Mouse (Mus musculus) kidney, adult 2 months (tissue): ENCODE measurements around the gene Tmem72. TPM values are rescaled to one million over a fixed set of nuclear protein-coding genes. Genes with fewer than 3 reads are reported as not detected.
A peak's percentile ranks its signal among the peaks of the same experiment; 100 is the strongest.

ENCODE experiments used
- DNase-seq: peaks from one replicate; pipeline ENCODE4 v3.0.0; 2021
- H3K27ac ChIP-seq: fragments of 200-500 bp; 2 replicates; pipeline ENCODE4 v1.5.1; 2012; ENCODE audit warnings: low read depth, low read length, control low read depth, inconsistent platforms; ENCODE audit not compliant: insufficient read depth
- H3K27me3 ChIP-seq: fragments of 200-500 bp; replicated peaks from 2 replicates; pipeline ENCODE4 v1.6.1; 2012; ENCODE audit warnings: mild to moderate bottlenecking, moderate library complexity, low read length, inconsistent platforms; ENCODE audit not compliant: control insufficient read depth, insufficient read depth
- H3K36me3 ChIP-seq: fragments of 200-500 bp; 2 replicates; pipeline ENCODE4 v1.6.1; 2012; ENCODE audit warnings: mild to moderate bottlenecking, moderate library complexity, low read length, inconsistent platforms; ENCODE audit not compliant: control insufficient read depth, insufficient read depth
- H3K4me1 ChIP-seq: fragments of 200-500 bp; 2 replicates; pipeline ENCODE4 v1.6.1; 2011; ENCODE audit warnings: low read length; ENCODE audit not compliant: control insufficient read depth, insufficient read depth
- H3K4me3 ChIP-seq: fragments of 200-500 bp; 2 replicates; pipeline ENCODE4 v1.5.1; 2011; ENCODE audit warnings: mild to moderate bottlenecking, low read depth, low read length, control low read depth; ENCODE audit not compliant: insufficient read depth
- CTCF ChIP-seq: fragments of 200-500 bp; conservative IDR thresholded peaks from 2 replicates; pipeline ENCODE4 v1.5.1; 2011; ENCODE audit warnings: low read depth, mild to moderate bottlenecking, control low read depth, low read length, moderate library complexity, mixed read lengths; ENCODE audit not compliant: insufficient read depth, insufficient read length
- POLR2A ChIP-seq: fragments of 200-500 bp; IDR thresholded peaks from one replicate; pipeline ENCODE4 v1.6.1; 2011; ENCODE audit warnings: low read depth, low read length, control low read depth
- WGBS: fragments of 180-500 bp; shearing (Covaris S2); methylation state at CpG from one replicate; pipeline ENCODE4 v1.1.7; 2018; 5-methylcytosine and 5-hydroxymethylcytosine counted together
- polyA plus RNA-seq: library from polyadenylated mRNA; depleted of rRNA; stranded (reverse); fragments of >200 nt; gene quantifications from 2 replicates; pipeline ENCODE4 v1.2.3, GENCODE M21; 2012; rRNA removed

Tmem72 gene
- polyA plus RNA-seq: 13.4 and 19.2 TPM in 2 replicates

DNA sequence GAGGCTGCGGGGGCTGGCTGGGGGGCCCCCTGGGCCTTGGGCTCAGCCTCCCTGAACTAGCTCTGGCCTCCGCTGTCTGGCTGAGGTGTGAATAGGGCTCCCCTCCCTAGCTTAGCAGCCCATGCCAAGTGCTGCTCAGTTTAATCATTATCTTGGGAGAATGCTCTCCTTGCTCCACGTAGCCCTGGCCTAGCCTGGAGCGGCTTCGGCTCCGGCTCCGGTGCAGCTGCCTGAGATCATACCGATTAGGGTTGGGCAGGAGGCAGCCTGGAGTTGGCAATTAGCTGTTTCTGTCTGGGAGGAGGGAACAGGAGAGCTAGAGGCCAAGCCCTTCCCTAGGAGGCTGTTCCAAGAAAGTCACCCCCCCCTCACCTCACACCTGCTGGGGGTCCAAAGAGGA lies at the start of gene Tmem72:
TSS of gene Tmem72 (minus strand) at position 248 of the 400 bp plus-strand sequence.
- peak; percentile 89 for DNase-seq
- peak within 1 kb of the TSS; percentile 95 for H3K27ac ChIP-seq
- 43% methylated on average over 8 of the region's 8 CpGs for WGBS

GRCm38 (mm10) chr6:116764524-116764923 lies 47.8 kb upstream of the Tmem72 start:
- no peak for DNase-seq
- Histone ChIP-seq H3K27ac (no peak overlapping the region), H3K36me3 (no peaks in the 10 kb centered on the region), H3K4me1 (peaks cover 8% of the 10 kb centered on the region; the same call in 1 of the 2 replicates), H3K27me3 (no peaks in the 10 kb centered on the region), H3K4me3 (no peak overlapping the region)
- WGBS: 92% methylated on average over 4 of the region's 4 CpGs
- TF ChIP-seq POLR2A: no peak
- TF ChIP-seq CTCF: no peak

More for the DNA sequence above, at the start of gene Tmem72:
- Histone ChIP-seq H3K27me3 (no peaks in the 10 kb centered on the region), H3K4me3 (peak within 1 kb of the TSS; percentile 49), H3K4me1 (peaks cover 3% of the 10 kb centered on the region; the same call in 1 of the 2 replicates), H3K36me3 (no peaks in the 10 kb centered on the region)
- TF ChIP-seq CTCF (no peak), POLR2A (no peak)

DNA sequence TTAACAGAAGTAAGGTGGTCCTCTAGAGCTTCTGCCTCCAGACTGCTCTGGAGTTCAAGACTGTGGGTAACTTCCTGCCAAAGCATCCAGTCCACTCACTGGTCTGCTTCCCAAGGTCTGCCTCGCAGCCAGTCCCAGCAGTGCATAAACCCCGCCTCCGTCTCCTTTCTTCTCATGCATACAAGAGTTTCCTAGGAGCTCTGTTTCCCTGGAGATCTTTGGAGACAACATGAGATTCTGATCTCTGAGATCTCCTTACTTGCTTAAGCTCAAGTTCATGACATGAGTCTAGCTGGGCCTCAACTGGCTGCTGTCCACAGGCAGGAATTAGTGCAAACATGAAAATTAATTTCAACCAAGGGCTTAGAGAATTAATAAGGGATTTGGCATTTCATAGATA lies 45.6 kb upstream of the Tmem72 start:
- Histone ChIP-seq H3K27ac (no peak overlapping the region), H3K27me3 (no peaks in the 10 kb centered on the region), H3K4me1 (peaks cover 6% of the 10 kb centered on the region; the same call in 1 of the 2 replicates), H3K4me3 (no peak overlapping the region), H3K36me3 (no peaks in the 10 kb centered on the region)
- TF ChIP-seq CTCF (no peak), POLR2A (no peak)
- 65% methylated on average over 3 of the region's 3 CpGs for WGBS
- no peak for DNase-seq

- Histone ChIP-seq H3K27me3 (no peaks in the 10 kb centered on the region), H3K4me1 (peaks cover 6% of the 10 kb centered on the region; the same call in 1 of the 2 replicates), H3K27ac (peak overlapping the region; percentile 74; the same call in 1 of the 2 replicates), H3K36me3 (no peaks in the 10 kb centered on the region), H3K4me3 (no peak overlapping the region)
- TF ChIP-seq POLR2A: no peak
- TF ChIP-seq CTCF: no peak
- WGBS: 37% methylated on average over 6 of the region's 6 CpGs
- peak; percentile 84 for DNase-seq
Measured at GRCm38 (mm10) chr6:116760181-116760580, 43.5 kb upstream of the Tmem72 start.

- 88% methylated on average over 3 of the region's 3 CpGs for WGBS
Measured at GRCm38 (mm10) chr6:116756364-116756763, 39.7 kb upstream of the Tmem72 start.

DNA sequence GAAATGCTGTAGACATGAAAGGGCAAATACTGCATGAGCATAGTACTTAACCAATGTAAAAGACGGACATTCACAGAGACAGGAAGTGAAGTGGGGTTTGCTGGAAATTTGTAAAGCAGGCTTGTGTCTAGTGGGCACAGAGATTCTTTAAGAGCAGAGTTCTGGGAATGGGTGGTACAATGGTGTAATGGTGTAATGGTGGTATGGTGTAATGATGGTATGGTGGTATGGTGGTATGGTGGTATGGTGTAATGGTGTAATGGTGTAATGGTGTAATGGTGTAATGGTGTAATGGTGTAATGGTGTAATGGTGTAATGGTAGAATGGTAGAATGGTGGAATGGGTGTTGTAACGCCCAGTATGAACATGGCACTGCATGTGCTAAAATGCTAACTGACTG lies 21.3 kb upstream of the Tmem72 start:
- no peak overlapping the region for H3K4me3 ChIP-seq
- H3K27ac ChIP-seq: no peak overlapping the region
- WGBS: 85% methylated on average over 2 of the region's 2 CpGs
- H3K4me1 ChIP-seq: no peaks in the 10 kb centered on the region
- DNase-seq: no peak
- TF ChIP-seq CTCF (no peak), POLR2A (no peak)
- H3K27me3 ChIP-seq: no peaks in the 10 kb centered on the region
- H3K36me3 ChIP-seq: no peaks in the 10 kb centered on the region

More at GRCm38 (mm10) chr6:116756364-116756763, 39.7 kb upstream of the Tmem72 start:
- no peak for TF ChIP-seq POLR2A
- TF ChIP-seq CTCF: no peak
- no peaks in the 10 kb centered on the region for H3K27me3 ChIP-seq
- no peak overlapping the region for H3K27ac ChIP-seq
- H3K4me3 ChIP-seq: no peak overlapping the region
- peaks cover 4% of the 10 kb centered on the region; the same call in 1 of the 2 replicates for H3K4me1 ChIP-seq
- no peaks in the 10 kb centered on the region for H3K36me3 ChIP-seq
- no peak for DNase-seq

- no peaks in the 10 kb centered on the region for H3K27me3 ChIP-seq
- no peak overlapping the region for H3K4me3 ChIP-seq
- 70% methylated on average over 5 of the region's 5 CpGs for WGBS
- no peak for DNase-seq
- H3K36me3 ChIP-seq: no peaks in the 10 kb centered on the region
- H3K4me1 ChIP-seq: no peaks in the 10 kb centered on the region
- H3K27ac ChIP-seq: no peak overlapping the region
- no peak for TF ChIP-seq CTCF
- TF ChIP-seq POLR2A: no peak
Measured at GRCm38 (mm10) chr6:116735361-116735760, 18.6 kb upstream of the Tmem72 start.
